Mouse (Mus musculus): ENCODE data around the gene Wdr83os.
A peak's percentile ranks its signal among the peaks of the same experiment; 100 is the strongest.

The Wdr83os gene

DNA sequence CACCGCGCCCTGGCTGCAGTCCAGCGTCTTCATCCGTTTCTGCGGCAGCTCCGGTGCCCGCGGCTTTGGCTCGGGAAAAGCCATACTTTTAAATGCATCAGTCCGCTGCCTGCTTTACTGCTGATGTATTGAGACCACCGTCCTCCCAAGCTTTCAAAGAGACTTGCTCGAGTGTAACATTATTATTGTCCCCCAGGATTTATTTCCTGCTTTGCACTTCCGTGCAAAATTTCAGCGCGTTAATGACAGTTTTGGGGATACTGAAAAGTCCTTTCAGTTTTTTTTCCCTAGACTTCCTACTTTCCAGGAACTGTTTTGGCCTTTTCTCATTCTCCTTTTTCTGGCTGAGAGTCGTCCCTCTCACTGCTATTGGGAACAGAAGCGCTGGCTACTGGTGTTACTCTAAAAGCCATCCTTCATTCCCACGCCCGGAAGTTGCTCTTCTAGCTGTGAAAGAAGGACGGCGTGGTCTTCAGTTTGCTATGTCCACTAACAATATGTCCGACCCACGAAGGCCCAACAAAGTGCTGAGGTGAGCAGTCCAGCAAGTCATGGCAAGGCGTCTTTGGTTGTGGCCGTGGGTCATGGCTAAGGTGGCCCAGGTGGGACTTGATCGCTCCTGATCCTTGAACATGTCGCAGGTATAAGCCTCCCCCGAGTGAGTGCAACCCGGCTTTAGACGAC, at the start of gene Wdr83os:
Gene Wdr83os (plus strand): TSS at position 209 of the 684 bp plus-strand sequence.
- peak; percentile 86 for DNase-seq (ENCODE audit: low read depth, low spot score)

DNA sequence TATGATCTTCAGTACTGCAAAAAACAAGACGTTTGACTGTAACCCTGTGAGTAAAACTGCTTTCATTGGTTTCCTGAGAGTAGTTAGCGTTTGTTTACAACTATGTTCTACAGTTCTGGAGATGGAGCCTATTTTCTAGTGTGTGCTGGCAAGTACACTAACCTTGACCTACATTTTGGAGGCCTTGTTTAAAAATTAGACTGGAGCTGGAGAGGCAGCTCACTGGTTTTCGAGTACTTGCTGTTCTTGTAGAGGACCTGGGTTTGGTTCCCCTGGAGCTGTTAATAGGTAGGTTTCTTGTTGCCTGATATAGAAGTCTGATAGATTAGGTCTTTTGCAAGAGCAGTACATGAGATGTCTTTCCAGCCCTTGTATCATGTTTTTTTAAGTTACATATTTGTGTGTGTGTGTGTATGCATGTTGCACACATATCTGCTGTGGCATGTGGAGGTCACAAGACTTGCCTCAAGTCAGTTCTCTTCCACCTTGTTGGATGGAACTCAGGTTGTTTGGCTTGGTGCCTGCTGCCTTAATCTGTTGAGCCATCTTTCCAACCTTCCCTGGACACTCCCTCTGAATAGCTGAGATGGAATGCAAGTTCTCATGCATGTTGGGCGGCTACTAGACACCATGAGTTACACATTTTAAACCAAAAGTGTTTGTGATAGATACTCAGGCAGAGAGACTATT, 47.8 kb upstream of the Wdr83os start:
- no peak for DNase-seq (ENCODE audit: low read depth, low spot score)

DNA sequence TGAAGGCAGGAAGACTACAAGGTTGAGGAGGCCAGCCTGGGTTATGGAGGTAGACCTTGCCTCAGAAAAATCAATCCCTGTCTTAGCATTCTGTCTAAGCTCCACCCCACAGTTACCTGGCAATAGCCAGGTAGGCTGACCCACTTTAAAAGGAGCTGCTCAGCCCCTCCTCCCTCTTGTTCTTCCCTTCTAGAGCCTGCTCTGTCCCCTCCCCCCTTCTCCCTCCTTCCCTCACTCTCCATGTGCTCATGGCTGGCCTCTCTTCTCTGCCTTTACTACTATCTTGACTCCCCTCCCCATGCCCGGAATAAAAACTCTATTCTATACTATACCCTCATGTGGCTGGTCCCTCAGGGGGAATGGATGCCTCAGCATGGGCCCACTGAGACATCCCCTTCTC, 46.7 kb upstream of the Wdr83os start:
- no peak for DNase-seq (ENCODE audit: low read depth, low spot score)

DNA sequence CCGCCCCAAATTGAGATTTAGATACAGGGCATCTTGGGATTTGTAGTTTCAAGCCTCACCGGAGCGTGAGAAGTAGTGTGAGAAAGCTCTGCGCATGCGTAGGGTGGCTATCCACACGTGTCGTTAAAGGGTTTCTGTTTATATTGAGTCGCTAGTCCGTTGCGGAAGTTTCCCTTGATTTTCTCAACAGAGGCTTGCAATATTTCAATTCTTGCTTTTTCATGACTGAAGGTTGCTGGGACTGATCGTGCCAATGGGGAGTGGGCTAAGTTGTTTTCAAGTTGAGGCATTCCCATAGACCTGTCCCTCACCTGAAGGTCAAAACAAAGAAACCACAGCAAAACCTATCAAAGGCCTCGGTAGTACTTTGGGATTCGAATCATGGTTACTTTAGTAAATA, 45.8 kb upstream of the Wdr83os start:
- peak; percentile 93 for DNase-seq (ENCODE audit: low read depth, low spot score)

DNA sequence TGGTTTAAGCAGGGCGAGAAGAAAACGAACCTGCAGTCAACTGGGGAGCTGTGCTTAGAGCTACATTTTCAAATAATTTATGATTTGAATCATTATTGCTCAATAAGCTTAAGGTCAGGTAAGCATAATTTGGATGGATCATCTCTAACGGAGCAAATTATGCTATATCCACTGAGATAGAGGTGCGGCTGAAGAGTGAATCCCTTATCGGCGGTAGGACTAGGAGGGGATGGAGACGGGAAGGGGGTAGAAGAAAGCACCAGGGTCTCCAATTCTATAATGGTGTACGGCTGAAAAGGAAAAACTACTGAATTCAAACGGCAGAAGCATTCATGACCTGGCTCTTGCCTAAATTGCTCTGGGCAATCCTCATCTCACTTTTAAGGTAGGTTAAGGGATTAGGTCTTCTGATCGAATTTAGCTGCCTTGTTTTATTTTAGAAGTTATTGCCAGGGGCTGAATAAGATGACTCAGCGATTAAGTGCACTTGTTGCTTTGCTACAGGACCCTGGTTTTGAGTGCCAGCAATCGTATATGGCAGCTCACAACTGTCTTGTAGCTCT, 45.3 kb upstream of the Wdr83os start:
- DNase-seq (ENCODE audit: low read depth, low spot score): no peak

DNA sequence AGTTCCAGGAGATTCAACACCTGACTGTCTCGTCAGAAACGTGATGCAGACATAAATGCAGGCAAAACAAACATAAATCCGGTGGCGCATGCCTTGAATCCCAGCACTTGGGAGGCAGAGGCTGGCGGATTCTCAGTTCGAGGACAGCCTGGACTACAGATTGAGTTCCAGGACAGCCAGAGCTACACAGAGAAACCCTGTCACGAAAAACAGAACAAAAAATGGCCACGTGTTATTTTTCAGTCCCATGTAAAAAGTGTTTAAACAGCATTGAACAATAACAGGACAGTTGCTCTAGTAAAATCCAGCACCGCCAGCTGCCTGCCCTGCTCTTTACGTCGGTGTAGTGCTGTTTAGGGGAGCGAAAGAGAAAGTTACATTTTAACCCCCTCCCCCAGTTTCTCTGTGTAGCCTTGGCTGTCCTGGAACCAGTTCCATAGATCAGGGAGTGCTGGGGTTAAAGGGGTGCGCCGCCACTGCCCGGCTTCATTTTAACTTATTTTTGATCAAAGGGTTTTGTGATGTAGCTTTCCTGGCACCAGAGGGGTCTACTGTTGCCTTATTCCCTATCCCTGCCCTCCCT, 44.7 kb upstream of the Wdr83os start:
- DNase-seq (ENCODE audit: low read depth, low spot score): peak; percentile 32

DNA sequence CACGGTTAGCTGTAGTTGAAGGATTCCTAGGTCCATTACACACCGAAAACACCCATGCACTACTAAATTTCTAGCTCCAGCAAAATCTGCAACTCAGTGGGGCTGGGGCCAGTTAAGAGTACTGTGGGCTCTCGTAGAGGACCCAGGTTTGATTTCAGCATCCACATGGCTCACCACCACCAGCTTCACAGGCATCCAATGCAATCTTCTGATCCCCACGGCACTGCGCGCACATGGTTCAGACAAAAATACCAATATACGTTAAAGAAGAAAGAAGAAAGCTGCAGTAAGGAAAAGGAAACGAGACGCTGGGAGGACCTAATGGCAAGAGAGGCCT, 44.2 kb upstream of the Wdr83os start:
- no peak for DNase-seq (ENCODE audit: low read depth, low spot score)

DNA sequence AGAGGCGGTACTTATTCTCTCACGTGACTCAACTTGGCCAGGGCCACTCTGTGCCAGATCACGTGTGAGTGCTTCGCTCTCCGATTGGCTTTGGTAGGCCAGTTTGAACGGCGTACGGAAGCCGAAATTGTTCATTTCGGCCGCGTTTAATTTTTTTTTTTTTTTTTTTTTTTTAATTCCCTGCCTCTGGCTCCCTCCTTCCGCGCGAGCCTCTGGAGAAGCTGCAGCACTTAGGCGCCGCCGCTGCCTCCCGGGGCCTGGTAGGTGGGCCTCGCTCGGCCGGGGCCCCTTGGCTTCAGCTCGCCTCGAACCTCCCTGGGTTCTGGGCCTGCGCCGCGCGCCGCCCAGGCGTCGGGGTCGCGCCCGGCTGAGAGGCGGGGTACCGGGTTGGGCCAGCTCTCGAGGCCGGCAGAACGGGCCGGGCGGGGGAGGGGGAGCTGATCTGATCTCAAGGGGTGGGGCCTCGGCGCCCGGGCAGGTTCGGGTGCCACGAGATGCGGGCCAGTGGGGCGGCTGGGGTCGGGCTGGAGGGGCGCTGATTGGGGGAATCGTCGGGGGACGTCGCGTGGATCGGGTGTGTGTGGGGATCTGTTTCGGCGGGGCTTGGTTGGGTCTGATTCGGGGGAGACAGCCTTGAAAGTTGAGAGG, 43.7 kb upstream of the Wdr83os start, which contains the start of gene Tnpo2:
Gene Tnpo2 (plus strand): TSS at position 198 of the 648 bp plus-strand sequence.
- DNase-seq (ENCODE audit: low read depth, low spot score): peak; percentile 100

DNA sequence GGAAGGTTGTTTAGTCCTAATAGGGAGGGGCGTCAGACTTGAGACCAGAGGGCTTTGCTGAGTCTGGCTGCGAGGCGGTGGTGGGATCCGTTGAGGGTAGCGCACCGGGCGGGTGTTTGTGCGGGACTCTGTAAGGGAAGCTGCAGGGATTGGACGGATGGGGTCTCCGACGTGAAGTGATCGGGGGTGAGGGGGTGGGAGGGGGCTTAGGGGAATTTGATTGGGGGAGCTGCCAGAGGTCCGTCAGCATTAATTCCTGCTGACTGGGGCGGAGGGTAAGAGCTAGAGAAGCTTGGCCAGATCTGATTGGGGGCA, 43.2 kb upstream of the Wdr83os start:
- peak; percentile 30 for DNase-seq (ENCODE audit: low read depth, low spot score)

DNA sequence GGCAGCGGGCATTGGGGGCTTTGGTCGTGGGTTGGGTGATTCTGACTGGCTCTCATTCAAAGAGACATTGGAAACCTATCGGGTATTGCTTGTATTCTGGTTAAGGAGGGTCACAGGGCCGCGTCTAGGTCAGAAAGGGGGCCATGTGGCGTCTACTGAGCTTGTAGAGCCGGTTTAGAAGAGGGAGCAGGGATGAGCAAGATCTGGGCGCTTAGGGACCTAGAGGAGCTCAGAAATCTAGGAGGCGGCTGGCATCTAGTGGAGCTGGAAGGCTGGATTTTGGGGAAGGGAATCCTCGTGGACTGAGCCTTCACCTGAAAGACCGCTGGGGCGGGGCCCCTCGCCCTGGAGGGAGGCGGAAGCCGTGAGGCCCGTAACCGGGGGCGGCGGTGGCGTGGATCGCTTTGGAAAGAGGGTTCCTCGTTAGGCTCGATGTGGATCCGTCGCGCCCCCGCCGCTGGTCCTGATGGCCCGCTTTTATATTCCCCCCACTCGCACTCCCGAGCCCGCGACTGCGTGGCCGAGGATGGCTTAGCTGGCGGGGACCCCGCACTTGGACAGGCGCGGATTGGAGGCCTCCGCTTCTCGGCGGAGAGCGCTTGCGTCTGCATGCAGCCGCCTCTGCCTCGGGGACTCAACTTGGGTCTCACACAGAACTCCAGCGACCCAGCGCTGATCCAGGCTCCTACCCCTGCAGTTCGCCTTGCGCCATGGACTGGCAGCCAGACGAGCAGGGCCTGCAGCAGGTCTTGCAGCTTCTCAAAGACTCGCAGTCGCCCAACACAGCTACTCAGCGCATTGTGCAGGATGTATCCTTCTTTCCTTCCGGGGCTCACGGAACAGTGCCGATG, 42.6 kb upstream of the Wdr83os start:
- peak; percentile 67 for DNase-seq (ENCODE audit: low read depth, low spot score)

DNA sequence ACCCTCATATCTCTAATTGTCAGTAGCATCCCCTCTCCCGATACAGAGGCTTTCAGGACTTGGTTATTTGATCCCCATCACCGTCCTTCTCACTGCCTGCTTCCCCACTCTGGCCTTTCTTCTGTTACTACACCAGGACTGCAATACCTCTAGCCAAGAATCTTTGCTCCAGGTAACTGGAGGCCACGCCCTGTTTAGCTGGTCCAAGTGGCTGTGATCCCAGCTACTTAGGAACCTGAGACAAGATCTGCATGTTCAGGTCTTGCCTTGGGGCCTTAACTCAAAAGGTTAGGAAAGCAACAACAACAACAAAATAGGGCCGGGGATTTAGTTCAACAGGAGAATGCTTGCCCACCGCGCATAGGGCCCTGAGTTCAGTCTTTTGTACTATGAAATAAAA, 36.9 kb upstream of the Wdr83os start:
- no peak for DNase-seq (ENCODE audit: low read depth, low spot score)

DNA sequence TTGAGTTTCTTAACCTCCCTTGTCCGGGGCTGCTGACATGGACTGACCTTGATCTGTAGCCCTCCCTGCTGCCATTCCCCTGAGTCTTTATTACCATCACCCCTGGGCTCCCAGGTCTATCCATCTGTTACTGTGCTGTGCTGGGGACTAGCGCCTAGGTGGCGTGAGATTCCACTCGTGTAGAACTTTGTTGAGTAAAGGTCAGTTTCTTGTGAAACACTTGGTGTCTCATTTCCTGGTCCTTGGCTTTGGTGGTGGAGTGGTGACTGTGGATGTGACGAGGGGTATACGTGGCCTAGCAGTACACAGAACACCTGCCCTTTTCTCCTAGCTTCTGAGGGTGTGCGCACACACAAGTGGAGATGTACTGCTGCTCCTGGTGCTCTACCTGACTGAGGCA, 23.2 kb upstream of the Wdr83os start:
- DNase-seq (ENCODE audit: low read depth, low spot score): no peak

DNA sequence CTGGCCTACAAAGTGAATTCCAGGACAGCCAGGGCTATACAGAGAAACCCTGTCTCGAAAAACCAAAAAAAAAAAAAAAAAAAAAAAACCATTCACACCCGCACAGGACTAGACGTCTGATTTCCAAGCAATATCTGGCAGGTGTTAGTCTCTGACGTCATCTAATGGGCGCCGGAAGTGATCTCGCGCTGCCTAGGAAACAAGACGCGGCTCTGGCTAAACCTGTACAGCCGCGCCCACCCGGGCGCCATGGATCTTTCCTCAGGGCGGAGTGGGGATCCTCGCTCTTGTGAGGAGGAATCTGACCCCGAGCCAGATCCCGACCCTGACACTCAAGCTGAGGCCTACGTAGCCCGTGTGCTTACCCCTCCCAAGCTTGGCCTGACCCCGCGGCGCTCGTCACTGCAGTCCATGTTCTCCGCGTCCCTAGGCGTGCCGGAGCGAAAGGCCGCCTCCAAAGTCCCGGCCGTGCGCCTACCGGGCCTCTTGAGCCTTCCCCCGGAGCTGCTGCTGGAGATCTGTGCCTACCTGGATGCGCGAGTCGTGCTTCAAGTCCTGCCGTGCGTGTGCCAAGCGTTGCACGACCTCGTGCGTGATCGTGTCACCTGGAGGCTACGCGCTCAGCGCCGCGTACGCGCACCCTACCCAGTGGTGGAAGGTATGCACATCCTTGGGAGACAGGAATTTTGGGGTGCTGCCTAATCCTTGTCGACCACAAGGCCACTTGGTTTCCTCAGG, 20.5 kb upstream of the Wdr83os start, which contains the start of gene Fbxw9:
Gene Fbxw9 (plus strand): TSS at position 177 of the 738 bp plus-strand sequence.
- peak; percentile 98 for DNase-seq (ENCODE audit: low read depth, low spot score)

DNA sequence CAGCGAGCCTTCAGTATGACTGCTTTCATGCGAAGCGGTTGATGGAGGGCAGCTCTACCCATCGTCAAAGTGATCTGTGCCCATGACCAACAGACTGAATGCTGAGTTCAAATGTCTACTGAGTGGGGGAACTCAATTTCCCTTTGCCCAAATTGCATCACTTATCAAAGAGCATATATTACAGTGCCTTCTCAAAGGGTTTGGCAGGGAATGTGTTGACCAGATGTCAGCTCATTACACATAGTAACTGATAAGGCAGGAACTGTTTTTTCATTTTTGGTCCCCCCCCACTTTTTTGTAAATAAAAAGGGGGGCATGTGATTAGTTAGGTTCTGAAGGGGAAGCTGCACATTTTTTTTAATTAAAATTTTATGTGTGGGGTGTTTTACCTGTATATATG, 17.9 kb upstream of the Wdr83os start:
- no peak for DNase-seq (ENCODE audit: low read depth, low spot score)

DNA sequence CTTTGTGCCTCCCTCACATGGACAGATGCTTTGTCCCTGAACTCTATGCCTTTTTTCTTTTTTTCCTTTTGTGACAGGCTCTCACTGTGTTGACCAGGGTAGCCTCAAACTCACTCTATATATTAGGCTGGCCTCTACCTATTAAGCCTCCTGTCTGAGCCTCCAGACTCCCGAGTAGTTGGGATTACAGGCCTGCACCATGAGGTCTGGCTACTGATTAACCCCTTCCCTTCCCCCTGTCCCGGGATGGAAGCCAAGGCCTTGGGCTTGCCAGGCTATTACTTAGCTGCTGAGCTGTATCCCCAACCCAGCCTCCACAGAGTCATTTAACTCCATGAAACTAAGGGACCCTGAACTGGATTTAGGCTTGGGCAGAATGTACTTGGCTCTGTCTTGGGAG, 15.3 kb upstream of the Wdr83os start:
- no peak for DNase-seq (ENCODE audit: low read depth, low spot score)

DNA sequence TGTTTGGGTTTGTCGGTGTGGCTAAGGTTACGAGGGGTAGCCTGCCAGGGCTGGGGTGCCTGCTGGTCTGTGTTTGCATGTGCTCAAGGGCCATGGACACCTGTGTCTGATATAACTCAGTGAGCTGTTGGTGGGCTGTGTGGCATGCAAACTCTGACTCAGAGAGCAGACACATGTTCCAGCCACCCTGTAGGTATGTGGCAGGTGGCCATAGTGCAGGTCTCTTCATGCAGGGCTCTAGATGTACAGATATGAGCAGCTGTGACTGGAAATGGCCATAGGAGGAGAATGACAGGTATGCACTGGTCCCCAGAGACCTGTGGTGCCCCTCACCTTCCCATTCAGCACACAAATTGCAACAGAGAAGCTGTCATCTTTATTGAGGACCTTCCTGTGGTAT, 13.4 kb upstream of the Wdr83os start:
- DNase-seq (ENCODE audit: low read depth, low spot score): no peak

DNA sequence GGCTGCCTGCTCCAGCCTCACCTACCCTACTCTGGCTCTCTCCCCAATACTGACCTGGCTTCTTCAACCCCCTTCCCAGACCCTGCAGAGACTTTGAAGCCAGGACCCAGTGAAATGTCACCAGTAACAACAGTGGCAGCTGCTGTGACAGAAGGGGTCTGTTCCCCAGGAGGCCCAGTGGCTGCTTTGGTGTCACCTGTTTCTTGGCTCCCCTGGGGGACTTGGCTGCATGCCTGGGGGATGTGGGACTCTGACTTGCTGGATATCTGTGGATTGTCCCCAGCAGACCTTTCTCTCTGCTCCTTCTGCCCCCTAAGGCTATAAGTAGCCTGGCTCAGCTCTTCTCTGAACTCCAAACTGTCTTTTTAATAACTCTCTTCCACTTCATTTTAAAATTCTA, 12.6 kb upstream of the Wdr83os start, which contains the start of gene Gm5741:
Gene Gm5741 (minus strand): TSS at position 1 of the 400 bp plus-strand sequence.
- no peak for DNase-seq (ENCODE audit: low read depth, low spot score)

DNA sequence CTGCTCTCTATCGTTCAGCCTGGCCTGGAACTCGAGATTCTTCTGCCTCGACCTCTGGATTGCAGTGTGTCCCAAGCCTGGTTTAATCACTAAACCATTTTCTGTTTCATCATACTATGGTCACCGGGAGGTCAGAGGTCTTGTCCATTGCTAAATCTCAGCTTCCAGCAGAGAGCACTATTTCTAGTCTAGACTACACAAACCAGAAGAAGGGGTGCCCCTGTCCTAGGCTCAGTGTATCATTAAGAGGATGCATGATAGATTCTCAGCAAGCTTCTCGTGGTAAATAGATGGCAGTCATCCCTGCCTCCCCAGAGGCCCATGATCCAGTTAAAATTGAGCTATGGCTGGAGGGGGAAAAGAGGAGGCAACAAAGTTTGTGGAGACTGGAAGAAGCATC, 9.5 kb upstream of the Wdr83os start:
- no peak for DNase-seq (ENCODE audit: low read depth, low spot score)

DNA sequence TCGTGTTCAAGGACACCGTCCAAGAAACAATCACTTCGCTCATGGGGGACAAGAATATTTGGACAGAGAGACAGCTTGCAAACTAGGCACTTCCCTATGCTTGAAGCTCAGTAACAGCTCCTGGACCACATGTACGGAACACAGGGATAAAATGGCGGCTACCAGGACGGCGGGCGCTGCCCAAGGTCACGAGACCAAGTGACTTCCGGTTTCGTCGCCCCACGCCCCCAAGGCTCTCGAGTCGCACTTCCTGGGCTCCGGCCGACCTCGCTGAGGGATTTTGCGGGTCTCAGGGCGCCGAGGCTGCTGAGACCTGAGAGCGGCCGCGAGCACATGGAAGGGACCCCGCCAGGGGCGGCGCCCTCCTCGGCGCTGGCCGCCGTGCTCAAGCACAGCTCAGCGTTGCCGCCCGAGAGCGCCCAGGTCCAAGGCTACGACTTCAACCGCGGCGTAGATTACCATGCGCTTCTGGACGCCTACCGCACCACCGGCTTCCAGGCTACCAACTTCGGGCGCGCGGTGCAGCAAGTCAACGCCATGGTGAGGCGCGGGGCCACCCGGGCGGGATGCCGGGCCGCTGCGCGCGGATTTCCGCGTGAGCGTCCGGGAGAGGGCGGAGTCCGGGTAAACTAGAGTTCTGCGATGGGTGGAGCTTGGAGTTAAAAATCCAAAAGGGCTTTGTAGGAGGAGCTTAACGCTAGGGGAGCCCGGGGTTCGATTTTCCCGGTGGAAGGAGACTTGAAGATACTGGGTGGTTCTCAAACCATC, 8.8 kb upstream of the Wdr83os start, which contains the start of gene Dhps:
Gene Dhps (plus strand): TSS at position 244 of the 768 bp plus-strand sequence.
- peak; percentile 97 for DNase-seq (ENCODE audit: low read depth, low spot score)
